ENCODE assay signal across 21 mouse cellular contexts in genomic region chr5:134412341-134412740, GRCm38 (mm10). TPM values are rescaled to one million over a fixed set of nuclear protein-coding genes. Genes with fewer than 3 reads are reported as not detected.
A peak's percentile ranks its signal among the peaks of the same experiment; 100 is the strongest.
DNase-seq lines count a peak whose midpoint lies in the region; ATAC-seq lines count a peak whose summit lies in the region.
"Had no signal": no experiment of that assay in that cellular context is flagged by ENCODE, and none has a peak within 500 bp of the region (broad histone marks: within the 10 kb centered on the region; RNA-seq: fewer than 3 reads in every experiment).

No protein-coding gene starts in this region.

- H3K27ac ChIP-seq in heart, embryonic 14.5 days (replicated peaks in 1 of 2; ENCODE audit: control insufficient read depth in 1 of 2, insufficient read depth in 1 of 2, low read depth in 2 of 2, low read length in 2 of 2) = peak overlapping the region; percentile 31 to 64; a peak in 3 of 4 replicates
- no peak overlapping the region for H3K27ac ChIP-seq in midbrain, embryonic 11.5 days (ENCODE audit: low read depth, low read length)
- H3K27ac ChIP-seq in midbrain, embryonic 14.5 days (replicated peaks; ENCODE audit: low read depth, low read length) = no peak overlapping the region
- H3K27ac ChIP-seq: forebrain, embryonic 15.5 days; hindbrain, embryonic 10.5 days had no signal

- peaks cover 4 to 16% of the 10 kb centered on the region in 2 experiments for H3K4me1 ChIP-seq in heart, embryonic 14.5 days (ENCODE audit: control insufficient read depth in 2 of 2, insufficient read depth in 2 of 2, low read length in 2 of 2)
- no peaks in the 10 kb centered on the region for H3K4me1 ChIP-seq in midbrain, embryonic 11.5 days (ENCODE audit: control insufficient read depth, insufficient read depth, low read length)
- no peaks in the 10 kb centered on the region for H3K4me1 ChIP-seq in midbrain, embryonic 14.5 days (ENCODE audit: control insufficient read depth, insufficient read depth, low read length)
- H3K4me1 ChIP-seq: forebrain, embryonic 15.5 days; hindbrain, embryonic 10.5 days had no signal

- intact Hi-C loops in heart, postnatal 10 days (cut with DNase I) = no loop called here

- ATAC-seq in heart, embryonic 14.5 days (ENCODE audit: insufficient number of reproducible peaks, insufficient read depth, low FRiP score, low read depth) = no peak
- ATAC-seq in hematopoietic stem cell, adult 5-6 weeks (replicated peaks in 1 of 2; ENCODE audit: insufficient read depth in 1 of 2, low FRiP score in 2 of 2, low TSS enrichment in 1 of 2, low read depth in 1 of 2, poor library complexity in 2 of 2, severe bottlenecking in 2 of 2) = peak; percentile 9 to 44; a peak in 2 of 4 replicates
- no peak for ATAC-seq in midbrain, embryonic 11.5 days (ENCODE audit: low FRiP score)
- no peak for ATAC-seq in midbrain, embryonic 14.5 days (ENCODE audit: low FRiP score, low TSS enrichment)
- ATAC-seq: forebrain, embryonic 15.5 days; midbrain, embryonic 16.5 days had no signal

- DNase-seq in heart, postnatal 10 days = no peak
- DNase-seq in 3T3-L1 (ENCODE audit: low read depth, low spot score) (peak; percentile 69), NIH3T3 (ENCODE audit: low read depth) (peak; percentile 19)
- no peak for DNase-seq in midbrain, embryonic 11.5 days (ENCODE audit: low spot score, missing footprints)
- DNase-seq in midbrain, embryonic 14.5 days = no peak
- no peak for DNase-seq in ovary, adult 18-20 months (ENCODE audit: low spot score)
- DNase-seq: cerebellum, adult 9-10 months; gastrocnemius, postnatal 25 days; kidney, adult 2 months; kidney, postnatal 10 days; lung, postnatal 10 days; retina, postnatal 1 day; right cerebral cortex, postnatal 4 days; thymus, postnatal 14 days had no signal

- no peak overlapping the region for H3K4me3 ChIP-seq in heart, embryonic 14.5 days (ENCODE audit: control insufficient read depth in 1 of 2, insufficient read depth in 1 of 2, low read depth in 1 of 2, low read length in 2 of 2)
- H3K4me3 ChIP-seq in midbrain, embryonic 11.5 days (ENCODE audit: low read depth, low read length) = no peak overlapping the region
- no peak overlapping the region for H3K4me3 ChIP-seq in midbrain, embryonic 14.5 days (replicated peaks; ENCODE audit: low read depth, low read length)
- H3K4me3 ChIP-seq: erythroblast, embryonic 14.5 days; forebrain, embryonic 15.5 days; hindbrain, embryonic 10.5 days; megakaryocyte, embryonic 14.5 days had no signal

- no peak overlapping the region for H3K4me2 ChIP-seq in heart, embryonic 14.5 days (ENCODE audit: low read length)
- H3K4me2 ChIP-seq in midbrain, embryonic 11.5 days = no peak overlapping the region
- H3K4me2 ChIP-seq in midbrain, embryonic 14.5 days (ENCODE audit: low read length) = no peak overlapping the region
- H3K4me2 ChIP-seq: forebrain, embryonic 15.5 days had no signal

- H3K36me3 ChIP-seq in heart, embryonic 14.5 days (ENCODE audit: control insufficient read depth, insufficient read depth, low read length) = peaks cover 84% of the 10 kb centered on the region
- H3K36me3 ChIP-seq in midbrain, embryonic 11.5 days (ENCODE audit: control insufficient read depth, insufficient read depth, low read length) = peaks cover 54% of the 10 kb centered on the region
- peaks cover 89% of the 10 kb centered on the region for H3K36me3 ChIP-seq in midbrain, embryonic 14.5 days (ENCODE audit: control insufficient read depth, insufficient read depth, low read length)

- H3K9ac ChIP-seq in heart, embryonic 14.5 days (ENCODE audit: low read length) = no peak overlapping the region
- H3K9ac ChIP-seq in midbrain, embryonic 11.5 days (ENCODE audit: low read length) = no peak overlapping the region
- no peak overlapping the region for H3K9ac ChIP-seq in midbrain, embryonic 14.5 days (replicated peaks; ENCODE audit: low read length)
- H3K9ac ChIP-seq: forebrain, embryonic 15.5 days had no signal

- no peaks in the 10 kb centered on the region for H3K27me3 ChIP-seq in heart, embryonic 14.5 days (ENCODE audit: control insufficient read depth, insufficient read depth, low read length)
- H3K27me3 ChIP-seq in midbrain, embryonic 11.5 days (ENCODE audit: control insufficient read depth, insufficient read depth, low read length) = no peaks in the 10 kb centered on the region
- H3K27me3 ChIP-seq in midbrain, embryonic 14.5 days (ENCODE audit: control insufficient read depth, insufficient read depth, low read length) = no peaks in the 10 kb centered on the region
- H3K27me3 ChIP-seq: forebrain, embryonic 15.5 days had no signal

- no peaks in the 10 kb centered on the region for H3K9me3 ChIP-seq in heart, embryonic 14.5 days (ENCODE audit: control insufficient read depth, low read length)
- H3K9me3 ChIP-seq in midbrain, embryonic 11.5 days (ENCODE audit: control insufficient read depth, low read length) = no peaks in the 10 kb centered on the region
- no peaks in the 10 kb centered on the region for H3K9me3 ChIP-seq in midbrain, embryonic 14.5 days (ENCODE audit: control insufficient read depth, low read length)
- H3K9me3 ChIP-seq: forebrain, embryonic 15.5 days; hindbrain, embryonic 10.5 days had no signal

- WGBS in heart, embryonic 14.5 days = 77% methylated on average over 2 of the region's 2 CpGs
- WGBS in midbrain, embryonic 11.5 days = 89% methylated on average over 2 of the region's 2 CpGs
- WGBS in midbrain, embryonic 14.5 days = 88% methylated on average over 2 of the region's 2 CpGs

RNA-seq across cellular contexts. Expression of gene Gtf2ird1, which starts 44.2 kb away (rescaled TPM):
- polyA plus RNA-seq in heart, embryonic 14.5 days (2014; fragmentation: Nextera tagmentation; extraction: Ambion mirVana) = 53.9 and 55.0 TPM in 2 replicates
- 10 to 100 TPM; 43.3 to 45.5 TPM for total RNA-seq in heart, postnatal 10 days (2021)
- 28.3 and 40.4 TPM in 2 replicates for total RNA-seq in hematopoietic stem cell, adult 5-6 weeks (2017)
- polyA plus RNA-seq in midbrain, embryonic 11.5 days (2014; fragmentation: Nextera tagmentation; extraction: Ambion mirVana) = 86.5 and 88.1 TPM in 2 replicates
- polyA plus RNA-seq in midbrain, embryonic 14.5 days (2014; fragmentation: Nextera tagmentation; extraction: Ambion mirVana) = 75.1 and 75.5 TPM in 2 replicates

Comparison
In these comparisons a context has a peak if more than half of its experiments do, and no peak if none do; other contexts are left out.
1. ATAC-seq: peak in hematopoietic stem cell, adult 5-6 weeks (2 of 2); none in heart, embryonic 14.5 days (single experiment), midbrain, embryonic 11.5 days (single experiment) and midbrain, embryonic 14.5 days (single experiment).
2. H3K27ac ChIP-seq: peak in heart, embryonic 14.5 days (2 of 2); none in midbrain, embryonic 11.5 days (single experiment) and midbrain, embryonic 14.5 days (single experiment).
3. DNase-seq: peak in 3T3-L1 (single experiment) and NIH3T3 (single experiment); none in heart, postnatal 10 days (0 of 2), midbrain, embryonic 11.5 days (single experiment), midbrain, embryonic 14.5 days (single experiment) and ovary, adult 18-20 months (single experiment).